Mouse (Mus musculus): ENCODE measurements around the gene Srp72. TPM values are rescaled to one million over a fixed set of nuclear protein-coding genes. Genes with fewer than 3 reads are reported as not detected.
"Not testable (repeated sequence)": the region's sequence is repeated elsewhere in the genome, so short reads cannot be mapped to it uniquely, and the experiment has no call there.

Gene Srp72
- total RNA-seq, 1 experiment: 67.0 TPM

DNA sequence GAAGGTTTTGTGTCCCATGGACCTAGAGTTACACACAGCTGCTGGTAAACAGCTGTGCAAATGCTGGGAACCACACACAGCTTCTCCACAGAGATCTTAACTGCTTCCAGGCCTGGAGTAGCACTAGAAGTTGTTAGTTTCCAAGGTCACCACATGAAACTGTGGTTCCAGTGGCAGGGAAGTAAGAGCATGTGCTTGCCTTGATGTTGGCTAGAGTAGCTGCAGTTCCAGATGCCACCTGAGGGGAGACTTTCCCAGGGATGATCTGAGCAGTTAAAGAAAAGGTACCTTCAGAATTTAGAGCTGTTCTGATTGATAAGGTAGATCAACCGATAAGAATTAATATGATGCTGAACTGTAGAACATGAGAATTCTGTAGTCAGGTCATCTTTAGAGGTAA lies 16.5 kb upstream of the Srp72 start:
- in situ Hi-C loops (cut with MboI; ENCODE audit: low sequenced_read_pairs in 2 of 2, unreplicated experiment in 2 of 2): no loop called here
- H3K4me1 ChIP-seq (ENCODE audit: control insufficient read depth in 2 of 2, insufficient read depth in 2 of 2, low read length in 2 of 2, poor library complexity in 1 of 2): peaks cover 3 to 9% of the 10 kb centered on the region in 2 experiments; a peak in 2 of 4 replicates
- H3K4me3 ChIP-seq (ENCODE audit: insufficient read depth in 1 of 2, low read depth in 1 of 2, low read length in 2 of 2, poor library complexity in 1 of 2, severe bottlenecking in 1 of 2): no peak overlapping the region
- no peaks in the 10 kb centered on the region for H3K9me3 ChIP-seq (ENCODE audit: control insufficient read depth, insufficient read depth, low read depth, low read length)
- DNase-seq (ENCODE audit: low read depth, low spot score): peak; percentile 49
- no peak overlapping the region; the same call in 1 of the 2 replicates for H3K9ac ChIP-seq (ENCODE audit: insufficient read depth, low read depth, low read length, poor library complexity, severe bottlenecking)
- no peak overlapping the region for H3K27ac ChIP-seq (ENCODE audit: insufficient read depth, low read depth, low read length, poor library complexity, severe bottlenecking)
- TF ChIP-seq ZC3H11A (IDR thresholded peaks at IDR 0.05; ENCODE audit: borderline replicate concordance, low read depth, low read length) (no peak), HCFC1 (IDR thresholded peaks at IDR 0.05; ENCODE audit: borderline replicate concordance, insufficient read depth, low read length) (no peak), ZNF384 (IDR thresholded peaks at IDR 0.05; ENCODE audit: low read depth, low read length) (no peak), MAFK (IDR thresholded peaks at IDR 0.05; ENCODE audit: insufficient read depth, low read depth, low read length) (no peak), CHD2 (IDR thresholded peaks at IDR 0.05; ENCODE audit: low read depth, low read length) (no peak)
- peaks cover 60% of the 10 kb centered on the region for H3K36me3 ChIP-seq (ENCODE audit: control insufficient read depth, insufficient read depth, low read length, poor library complexity, severe bottlenecking)

DNA sequence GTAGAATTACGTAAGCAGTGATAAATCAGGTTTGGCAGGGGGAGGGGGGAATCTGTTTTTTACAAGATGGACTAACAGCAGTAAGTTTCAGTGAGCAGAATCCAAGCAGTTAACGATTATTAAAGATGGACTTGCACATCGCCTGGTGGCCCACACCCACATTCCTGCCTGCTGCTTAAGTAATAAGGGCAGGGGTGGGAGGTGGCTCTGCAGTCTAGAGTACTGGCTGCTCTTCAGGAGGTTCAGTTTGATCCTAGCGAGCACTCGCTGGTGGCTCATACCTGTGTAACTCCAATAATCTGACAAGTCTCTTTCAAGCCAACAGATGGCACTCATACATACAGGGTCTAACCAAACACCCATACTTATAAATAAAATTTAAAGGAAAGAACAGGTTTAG lies 14.9 kb upstream of the Srp72 start:
- TF ChIP-seq MAFK (IDR thresholded peaks at IDR 0.05; ENCODE audit: insufficient read depth, low read depth, low read length) (no peak), HCFC1 (IDR thresholded peaks at IDR 0.05; ENCODE audit: borderline replicate concordance, insufficient read depth, low read length) (no peak), ZC3H11A (IDR thresholded peaks at IDR 0.05; ENCODE audit: borderline replicate concordance, low read depth, low read length) (no peak)
- in situ Hi-C loops (cut with MboI; ENCODE audit: low sequenced_read_pairs in 2 of 2, unreplicated experiment in 2 of 2): no loop called here
- H3K9ac ChIP-seq (ENCODE audit: insufficient read depth, low read depth, low read length, poor library complexity, severe bottlenecking): no peak overlapping the region
- no peak for DNase-seq (ENCODE audit: low read depth, low spot score)
- no peak overlapping the region for H3K4me3 ChIP-seq (ENCODE audit: insufficient read depth in 1 of 2, low read depth in 1 of 2, low read length in 2 of 2, poor library complexity in 1 of 2, severe bottlenecking in 1 of 2)
- H3K36me3 ChIP-seq (ENCODE audit: control insufficient read depth, insufficient read depth, low read length, poor library complexity, severe bottlenecking): peaks cover 66% of the 10 kb centered on the region
- H3K4me1 ChIP-seq (ENCODE audit: control insufficient read depth in 2 of 2, insufficient read depth in 2 of 2, low read length in 2 of 2, poor library complexity in 1 of 2): peaks cover 2 to 5% of the 10 kb centered on the region in 2 experiments; a peak in 2 of 4 replicates
- no peak overlapping the region for H3K27ac ChIP-seq (ENCODE audit: insufficient read depth, low read depth, low read length, poor library complexity, severe bottlenecking)
- no peaks in the 10 kb centered on the region for H3K9me3 ChIP-seq (ENCODE audit: control insufficient read depth, insufficient read depth, low read depth, low read length)

DNA sequence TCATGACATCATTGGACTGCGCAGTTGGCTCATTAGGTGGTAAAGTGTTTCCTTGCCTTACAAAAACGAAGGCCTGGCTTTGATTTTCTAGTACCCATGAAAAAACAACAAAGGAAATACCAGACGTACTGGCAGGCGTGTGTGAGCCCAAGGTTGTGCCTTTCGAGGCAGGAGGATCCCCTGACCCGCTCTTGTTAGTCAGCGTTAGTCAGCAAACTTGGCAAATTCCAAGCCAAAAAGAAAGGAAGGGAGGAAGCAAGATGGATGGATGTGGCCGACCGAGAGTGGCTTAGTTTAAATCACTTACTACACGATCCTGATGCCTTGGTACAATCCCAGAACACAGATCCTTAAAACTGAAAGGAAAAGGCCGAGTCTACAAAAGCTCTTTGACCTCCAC lies 11.9 kb upstream of the Srp72 start:
- Histone ChIP-seq H3K4me1 (ENCODE audit: control insufficient read depth in 2 of 2, insufficient read depth in 2 of 2, low read length in 2 of 2, poor library complexity in 1 of 2) (0 out of 4 replicates have a peak, but pooled peaks cover 0 to 2% of the 10 kb centered on the region in 2 experiments), H3K9me3 (ENCODE audit: control insufficient read depth, insufficient read depth, low read depth, low read length) (no peaks in the 10 kb centered on the region), H3K9ac (ENCODE audit: insufficient read depth, low read depth, low read length, poor library complexity, severe bottlenecking) (no peak overlapping the region), H3K27ac (ENCODE audit: insufficient read depth, low read depth, low read length, poor library complexity, severe bottlenecking) (no peak overlapping the region), H3K36me3 (ENCODE audit: control insufficient read depth, insufficient read depth, low read length, poor library complexity, severe bottlenecking) (peaks cover 64% of the 10 kb centered on the region), H3K4me3 (ENCODE audit: insufficient read depth in 1 of 2, low read depth in 1 of 2, low read length in 2 of 2, poor library complexity in 1 of 2, severe bottlenecking in 1 of 2) (no peak overlapping the region)
- TF ChIP-seq MAFK (IDR thresholded peaks at IDR 0.05; ENCODE audit: insufficient read depth, low read depth, low read length): no peak
- no peak for DNase-seq (ENCODE audit: low read depth, low spot score)
- in situ Hi-C loops (cut with MboI; ENCODE audit: low sequenced_read_pairs in 2 of 2, unreplicated experiment in 2 of 2): no loop called here

DNA sequence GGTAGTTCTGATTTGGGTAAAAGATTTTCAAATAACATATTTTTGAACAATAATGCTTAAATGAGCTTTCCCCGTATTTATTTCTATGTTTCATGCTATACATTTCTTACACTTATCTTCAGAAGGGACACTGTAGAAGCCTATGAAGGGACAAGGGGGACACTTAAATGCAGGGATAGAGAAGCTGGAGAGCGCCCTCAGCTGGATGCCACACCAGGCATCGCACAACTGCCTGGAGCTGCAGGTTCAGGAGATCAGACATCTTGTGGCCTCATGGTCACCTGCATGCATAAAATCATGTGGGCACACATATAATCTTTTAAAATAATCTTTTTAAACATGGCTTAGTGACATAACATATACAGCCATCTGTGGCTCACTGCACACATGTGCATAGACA lies 9.8 kb upstream of the Srp72 start:
- TF ChIP-seq ZNF384 (IDR thresholded peaks at IDR 0.05; ENCODE audit: low read depth, low read length): no peak
- TF ChIP-seq MAFK (IDR thresholded peaks at IDR 0.05; ENCODE audit: insufficient read depth, low read depth, low read length): no peak
- TF ChIP-seq HCFC1 (IDR thresholded peaks at IDR 0.05; ENCODE audit: borderline replicate concordance, insufficient read depth, low read length): no peak
- no peak for TF ChIP-seq CHD2 (IDR thresholded peaks at IDR 0.05; ENCODE audit: low read depth, low read length)
- no peak for TF ChIP-seq ZC3H11A (IDR thresholded peaks at IDR 0.05; ENCODE audit: borderline replicate concordance, low read depth, low read length)
- Histone ChIP-seq H3K9ac (ENCODE audit: insufficient read depth, low read depth, low read length, poor library complexity, severe bottlenecking) (no peak overlapping the region), H3K4me1 (ENCODE audit: control insufficient read depth in 2 of 2, insufficient read depth in 2 of 2, low read length in 2 of 2, poor library complexity in 1 of 2) (no peaks in the 10 kb centered on the region), H3K9me3 (ENCODE audit: control insufficient read depth, insufficient read depth, low read depth, low read length) (no peaks in the 10 kb centered on the region), H3K27ac (ENCODE audit: insufficient read depth, low read depth, low read length, poor library complexity, severe bottlenecking) (no peak overlapping the region), H3K4me3 (ENCODE audit: insufficient read depth in 1 of 2, low read depth in 1 of 2, low read length in 2 of 2, poor library complexity in 1 of 2, severe bottlenecking in 1 of 2) (no peak overlapping the region), H3K36me3 (ENCODE audit: control insufficient read depth, insufficient read depth, low read length, poor library complexity, severe bottlenecking) (peaks cover 62% of the 10 kb centered on the region)
- in situ Hi-C loops (cut with MboI; ENCODE audit: low sequenced_read_pairs in 2 of 2, unreplicated experiment in 2 of 2): no loop called here
- DNase-seq (ENCODE audit: low read depth, low spot score): no peak

- Histone ChIP-seq H3K4me1 (ENCODE audit: control insufficient read depth in 2 of 2, insufficient read depth in 2 of 2, low read length in 2 of 2, poor library complexity in 1 of 2) (0 out of 4 replicates have a peak, but pooled peaks cover 0 to 2% of the 10 kb centered on the region in 2 experiments), H3K4me3 (ENCODE audit: insufficient read depth in 1 of 2, low read depth in 1 of 2, low read length in 2 of 2, poor library complexity in 1 of 2, severe bottlenecking in 1 of 2) (no peak overlapping the region), H3K9me3 (ENCODE audit: control insufficient read depth, insufficient read depth, low read depth, low read length) (no peaks in the 10 kb centered on the region), H3K27ac (ENCODE audit: insufficient read depth, low read depth, low read length, poor library complexity, severe bottlenecking) (no peak overlapping the region), H3K36me3 (ENCODE audit: control insufficient read depth, insufficient read depth, low read length, poor library complexity, severe bottlenecking) (peaks cover 31% of the 10 kb centered on the region), H3K9ac (ENCODE audit: insufficient read depth, low read depth, low read length, poor library complexity, severe bottlenecking) (no peak overlapping the region)
- in situ Hi-C loops (cut with MboI; ENCODE audit: low sequenced_read_pairs in 2 of 2, unreplicated experiment in 2 of 2): no loop called here
- no peak for TF ChIP-seq CHD2 (IDR thresholded peaks at IDR 0.05; ENCODE audit: low read depth, low read length)
- no peak for TF ChIP-seq ZNF384 (IDR thresholded peaks at IDR 0.05; ENCODE audit: low read depth, low read length)
- no peak for TF ChIP-seq ZC3H11A (IDR thresholded peaks at IDR 0.05; ENCODE audit: borderline replicate concordance, low read depth, low read length)
- no peak for TF ChIP-seq HCFC1 (IDR thresholded peaks at IDR 0.05; ENCODE audit: borderline replicate concordance, insufficient read depth, low read length)
- no peak for DNase-seq (ENCODE audit: low read depth, low spot score)
These were observed 5.2 kb upstream of the Srp72 start for GRCm38 (mm10) chr5:76969250-76969649.

- H3K27ac ChIP-seq (ENCODE audit: insufficient read depth, low read depth, low read length, poor library complexity, severe bottlenecking); H3K9me3 ChIP-seq (ENCODE audit: control insufficient read depth, insufficient read depth, low read depth, low read length); H3K4me3 ChIP-seq (ENCODE audit: insufficient read depth in 1 of 2, low read depth in 1 of 2, low read length in 2 of 2, poor library complexity in 1 of 2, severe bottlenecking in 1 of 2); in situ Hi-C loops (cut with MboI; ENCODE audit: low sequenced_read_pairs in 2 of 2, unreplicated experiment in 2 of 2); H3K9ac ChIP-seq (ENCODE audit: insufficient read depth, low read depth, low read length, poor library complexity, severe bottlenecking); H3K4me1 ChIP-seq (ENCODE audit: control insufficient read depth in 2 of 2, insufficient read depth in 2 of 2, low read length in 2 of 2, poor library complexity in 1 of 2); DNase-seq (ENCODE audit: low read depth, low spot score): not testable (repeated sequence)
- peaks cover 20% of the 10 kb centered on the region for H3K36me3 ChIP-seq (ENCODE audit: control insufficient read depth, insufficient read depth, low read length, poor library complexity, severe bottlenecking)
These were observed 3.4 kb upstream of the Srp72 start for GRCm38 (mm10) chr5:76971115-76971514.

All from ES-E14 (cell line).